Mouse (Mus musculus) adrenal gland (tissue): ENCODE data around the gene S100a6.

ENCODE experiments used
- intact Hi-C: fragments of 180-260 bp; cut with DNase I; formaldehyde crosslinking; loops from one replicate; pipeline ENCODE4 v1.15.1; 2025
- long read RNA-seq, 2 experiments: library from polyadenylated mRNA; unstranded; transcript quantifications; one replicate each; pipeline ENCODE4 v2.0.0; 2020; ENCODE audit warnings: borderline replicate concordance in 1 of 2; ENCODE audit not compliant: insufficient replicate concordance in 1 of 2

S100a6 gene
- long read RNA-seq, experiment 1, transcript S100a6-201 (3 exons, 731 nt) = major isoform, 18 of 18 reads
- long read RNA-seq, experiment 1, partial matches to known transcripts = 0 of 18 reads
- long read RNA-seq, experiment 1, other reads (novel, unspliced or antisense) = 0 of 18 reads
- long read RNA-seq, experiment 2, transcript S100a6-201 (3 exons, 731 nt) = major isoform, 24 of 25 reads
- long read RNA-seq, experiment 2, partial matches to known transcripts = 0 of 25 reads
- long read RNA-seq, experiment 2, other reads (novel, unspliced or antisense) = 1 of 25 reads

- intact Hi-C loops = no loop called here
Observed at GRCm38 (mm10) chr3:90612728-90613291, at the start of gene S100a6. TSS of gene S100a6 (plus strand) at chr3:90612882.

- intact Hi-C loops = no loop called here
Observed at GRCm38 (mm10) chr3:90574691-90575090, 38.0 kb upstream of the S100a6 start.

DNA sequence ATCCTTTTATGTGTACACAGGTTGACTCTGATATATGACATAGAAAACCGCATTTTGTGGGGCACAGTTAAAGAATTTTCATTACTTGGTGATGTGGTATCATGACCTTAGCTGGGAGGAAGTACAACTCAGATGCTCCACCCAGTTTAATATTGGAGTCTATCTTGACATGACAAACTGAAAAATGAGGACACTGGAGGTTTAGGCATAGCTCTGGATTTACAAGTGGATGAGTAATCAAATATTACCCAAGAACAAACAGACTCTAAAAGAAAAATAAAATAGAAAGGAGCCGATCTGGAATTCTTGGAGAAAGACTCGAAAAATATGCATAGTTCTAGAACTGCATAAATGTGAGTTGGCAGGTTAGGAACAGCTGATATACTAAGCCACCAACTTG, 37.4 kb upstream of the S100a6 start:
- intact Hi-C loops = no loop called here

DNA sequence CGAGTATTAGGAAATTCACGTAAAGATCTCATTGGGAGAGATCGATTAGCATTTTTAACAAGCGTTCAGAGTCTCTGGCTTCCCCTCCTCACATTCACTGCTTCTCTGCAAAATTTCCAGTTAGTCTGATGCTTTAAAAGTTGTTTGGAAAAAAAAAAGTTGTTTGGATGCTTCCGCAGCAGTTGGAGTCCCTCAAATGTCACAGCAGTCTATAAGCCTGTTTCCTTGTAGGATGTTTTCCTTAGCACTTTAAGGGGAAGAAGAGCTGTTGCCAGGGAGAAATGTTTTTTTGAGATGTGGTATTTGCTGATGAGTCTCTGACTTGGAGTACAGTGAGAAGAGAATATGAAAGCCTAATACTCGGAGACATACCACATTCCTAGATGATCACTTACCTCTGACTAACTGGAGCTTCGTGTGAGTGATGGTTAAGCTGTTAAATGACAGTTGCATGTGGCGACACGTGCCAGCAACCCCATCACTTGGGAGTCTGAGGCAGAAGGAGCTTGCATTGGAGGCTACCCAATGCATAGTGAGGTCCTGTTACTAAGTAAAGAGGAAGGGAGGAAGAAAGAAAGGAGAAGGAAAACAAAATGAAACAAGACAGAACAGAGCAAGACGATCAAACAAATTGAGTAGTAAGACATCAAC, 36.2 kb upstream of the S100a6 start:
- intact Hi-C loops = no loop called here

DNA sequence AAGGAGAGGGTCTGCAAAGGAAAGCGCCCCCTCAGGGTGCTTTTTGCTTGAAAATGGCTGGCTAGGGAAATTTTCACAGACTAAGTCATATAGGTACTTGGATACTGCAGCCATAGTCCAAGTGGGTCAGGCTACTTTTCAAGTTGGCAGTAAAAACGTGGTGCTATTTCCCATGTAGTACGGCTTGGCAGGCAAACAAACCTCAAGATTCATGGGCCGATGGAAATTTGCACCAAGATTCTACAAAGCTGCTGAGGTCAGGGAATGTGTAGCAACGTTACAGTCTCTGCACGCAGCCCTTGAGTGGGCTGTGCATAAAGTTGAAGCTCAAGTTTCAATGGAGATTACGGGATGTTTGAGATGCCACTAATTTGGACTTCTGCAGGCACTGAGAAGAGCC, 33.2 kb upstream of the S100a6 start:
- intact Hi-C loops = no loop called here

- intact Hi-C loops = loop anchor here (5.0 kb wide), 1 partner anchor 54 kb away; the partner anchor contains the start of gene S100a14
Observed at GRCm38 (mm10) chr3:90581141-90581540, 31.5 kb upstream of the S100a6 start.

GRCm38 (mm10) chr3:90582156-90582555, 30.5 kb upstream of the S100a6 start:
- intact Hi-C loops = loop anchor here (5.0 kb wide), 1 partner anchor 55 kb away; the partner anchor contains the start of gene S100a14

DNA sequence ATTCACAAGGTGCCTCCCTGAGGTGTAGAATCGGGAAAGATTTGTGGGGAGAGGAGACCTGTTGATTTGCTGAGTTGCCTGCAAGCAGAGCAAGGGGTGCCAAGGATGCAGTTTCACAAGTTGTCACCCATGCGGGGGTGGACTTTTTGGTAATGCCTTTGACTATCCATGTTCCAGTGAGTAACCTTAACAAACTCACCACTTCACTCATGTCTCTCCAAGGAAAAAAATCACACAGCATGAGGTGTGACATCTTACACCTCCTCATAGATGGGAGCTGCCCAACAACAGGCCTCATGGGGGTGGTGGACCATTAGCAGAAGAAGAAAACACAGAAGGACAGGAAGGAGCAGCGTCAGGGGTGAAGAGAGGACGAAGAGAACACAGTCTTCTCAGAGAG, 30.1 kb upstream of the S100a6 start:
- intact Hi-C loops = loop anchor here (5.0 kb wide), 1 partner anchor 55 kb away; the partner anchor contains the start of gene S100a14

- intact Hi-C loops = loop anchor here (5.0 kb wide), 1 partner anchor 57 kb away; the partner anchor contains the start of gene S100a14
Observed at GRCm38 (mm10) chr3:90583893-90584292, 28.8 kb upstream of the S100a6 start.

GRCm38 (mm10) chr3:90585595-90585994, 27.1 kb upstream of the S100a6 start:
- intact Hi-C loops = loop anchor here (1.0 kb wide), 1 partner anchor 30 kb away; no protein-coding TSS in a partner anchor

DNA sequence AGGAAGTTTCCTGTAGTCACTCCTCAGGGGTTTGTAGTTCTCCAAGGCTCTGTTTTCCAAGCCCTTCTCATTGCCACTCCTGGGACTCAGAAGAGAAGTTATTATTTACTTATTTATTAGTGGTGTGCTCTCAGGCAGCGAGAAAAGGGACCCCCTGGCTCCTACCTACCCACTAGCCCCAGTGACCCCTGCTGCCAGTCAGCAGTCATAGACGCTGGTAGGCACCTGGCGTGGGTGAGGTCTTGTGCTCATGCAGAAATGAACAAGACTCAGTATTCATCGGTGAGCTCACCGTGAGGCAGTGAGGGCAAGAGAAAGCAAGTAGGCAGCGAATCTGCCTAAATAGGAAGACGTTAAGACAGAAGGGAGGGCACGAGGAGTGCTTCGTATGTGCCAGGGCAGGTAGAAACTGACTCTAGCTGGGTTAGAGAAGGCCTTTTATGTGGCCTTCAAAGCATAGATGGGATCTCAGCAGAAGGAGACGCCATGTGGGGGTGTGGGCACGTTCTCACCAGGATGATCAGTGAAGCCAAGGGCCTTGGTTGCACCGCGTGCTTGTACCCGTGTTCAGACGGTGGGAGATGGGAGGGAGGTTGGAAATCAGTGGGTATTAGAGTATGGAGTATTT, 26.6 kb upstream of the S100a6 start:
- intact Hi-C loops = no loop called here

DNA sequence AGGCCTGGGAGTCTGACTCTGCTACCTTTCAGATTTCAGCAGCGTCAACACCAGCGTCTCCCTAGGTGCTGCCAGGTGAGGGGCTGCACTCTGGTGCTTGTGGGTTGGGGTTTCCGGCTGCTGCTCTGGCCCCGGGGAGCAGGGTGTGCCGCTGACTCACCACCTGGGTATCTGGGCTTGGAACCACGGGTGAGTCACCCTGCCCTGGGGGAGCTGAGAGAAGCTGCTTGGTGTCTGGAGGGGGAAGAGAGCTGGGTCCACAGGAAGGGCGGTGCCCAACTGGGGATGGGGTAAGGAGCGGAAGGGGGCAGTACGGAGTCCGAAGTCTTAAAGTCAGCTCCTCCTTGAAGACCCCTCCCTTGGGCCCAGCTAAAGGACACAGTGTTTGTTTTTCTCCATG, 25.8 kb upstream of the S100a6 start:
- intact Hi-C loops = no loop called here

DNA sequence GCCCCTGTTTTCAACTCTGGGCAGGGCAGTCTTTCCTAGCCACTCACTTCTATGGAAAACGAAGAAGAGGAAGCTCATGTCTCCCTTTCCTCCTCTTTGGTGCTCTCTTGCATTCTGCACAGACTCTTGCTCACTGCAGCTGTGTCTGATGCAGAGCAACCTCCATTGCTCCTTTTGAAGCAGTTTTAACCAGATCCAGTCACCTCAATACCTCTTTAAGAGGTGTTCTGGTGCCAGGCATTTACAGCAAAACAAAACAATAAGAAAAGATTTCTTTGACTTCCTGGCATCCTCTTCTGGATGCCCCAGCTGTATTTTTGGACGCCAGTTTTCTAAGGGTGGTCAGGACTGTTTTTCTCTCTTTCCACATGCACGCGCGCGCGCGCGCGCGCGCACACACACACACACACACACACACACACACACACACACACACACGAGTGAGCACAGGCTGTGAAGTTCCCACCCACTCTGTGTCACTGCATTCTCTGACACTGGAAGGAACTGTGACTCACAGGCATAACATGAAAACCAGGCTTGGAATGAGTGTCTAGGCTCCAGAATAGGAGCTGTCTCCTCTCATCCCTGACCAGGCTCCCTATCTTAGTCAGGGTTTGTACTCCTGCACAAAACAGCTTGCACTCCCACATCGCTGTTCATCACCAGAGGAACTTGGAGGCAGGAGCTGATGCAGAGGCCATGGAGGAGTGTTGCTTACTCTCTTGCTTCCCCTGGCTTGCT, 25.2 kb upstream of the S100a6 start:
- intact Hi-C loops = no loop called here

- intact Hi-C loops = no loop called here
Observed at GRCm38 (mm10) chr3:90589390-90589789, 23.3 kb upstream of the S100a6 start.

DNA sequence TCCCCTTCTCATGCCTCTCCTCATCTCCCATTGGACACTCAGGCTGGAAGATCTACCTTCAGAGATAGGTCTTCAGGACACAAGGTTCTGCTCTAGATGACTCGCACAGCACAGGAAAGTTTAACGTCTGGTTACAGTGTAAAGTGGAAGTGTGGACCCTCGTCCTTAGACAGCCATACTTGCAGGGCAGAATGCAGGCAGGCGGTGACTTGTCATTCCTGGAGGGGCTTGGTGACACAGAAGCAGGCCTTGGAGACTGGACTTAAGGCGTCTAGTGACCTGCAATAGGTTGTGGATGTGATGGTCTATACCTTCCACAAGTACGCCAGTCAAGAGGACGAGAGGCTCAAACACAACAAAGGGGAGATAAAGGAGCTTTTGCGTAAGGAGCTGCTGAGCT, 22.7 kb upstream of the S100a6 start, which contains the start of gene S100a2:
Gene S100a2 (plus strand): TSS at position 301 of the 400 bp plus-strand sequence.
- intact Hi-C loops = no loop called here

- intact Hi-C loops = no loop called here
Observed at GRCm38 (mm10) chr3:90594466-90594865, 18.2 kb upstream of the S100a6 start.

DNA sequence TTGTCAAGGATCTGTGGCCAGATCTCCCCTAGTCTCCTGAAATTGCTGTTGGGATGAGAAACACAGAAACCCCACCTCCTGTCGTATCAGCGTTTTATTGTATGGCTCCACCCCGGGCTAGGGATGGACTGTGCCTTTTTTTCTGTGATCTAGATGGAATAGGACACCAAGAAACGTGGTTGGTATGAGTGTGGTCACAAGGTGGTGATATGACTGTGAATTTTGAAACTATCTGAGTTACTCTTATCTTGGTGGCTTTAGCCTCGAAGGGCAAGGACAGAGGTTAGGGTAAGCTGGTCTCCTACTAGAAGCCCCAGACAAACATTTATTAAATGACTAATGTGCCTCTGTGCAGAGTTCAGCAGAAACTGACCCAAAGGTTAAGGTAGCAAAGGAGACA, 17.1 kb upstream of the S100a6 start:
- intact Hi-C loops = no loop called here

DNA sequence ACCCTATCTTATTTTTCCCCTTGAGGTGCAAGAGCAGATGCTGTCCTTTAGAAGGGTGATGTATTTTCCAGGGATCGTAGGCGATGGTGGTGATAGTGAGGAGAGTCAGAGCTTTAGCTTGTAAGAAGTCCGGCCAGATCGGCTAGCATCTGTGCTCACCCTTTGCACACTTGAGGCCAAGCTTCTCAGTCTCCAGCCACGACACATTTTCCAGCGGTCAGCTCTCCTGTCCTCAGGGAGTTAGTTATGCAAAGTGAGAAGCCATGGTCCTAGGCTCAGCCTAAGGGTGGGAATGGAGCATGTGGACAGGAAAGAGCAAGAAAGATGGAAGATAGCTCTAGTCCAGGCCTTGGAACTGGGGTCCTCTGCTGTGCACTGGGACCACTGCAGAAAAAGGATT, 15.9 kb upstream of the S100a6 start:
- intact Hi-C loops = no loop called here

- intact Hi-C loops = no loop called here
Observed at GRCm38 (mm10) chr3:90597736-90598135, 14.9 kb upstream of the S100a6 start.

DNA sequence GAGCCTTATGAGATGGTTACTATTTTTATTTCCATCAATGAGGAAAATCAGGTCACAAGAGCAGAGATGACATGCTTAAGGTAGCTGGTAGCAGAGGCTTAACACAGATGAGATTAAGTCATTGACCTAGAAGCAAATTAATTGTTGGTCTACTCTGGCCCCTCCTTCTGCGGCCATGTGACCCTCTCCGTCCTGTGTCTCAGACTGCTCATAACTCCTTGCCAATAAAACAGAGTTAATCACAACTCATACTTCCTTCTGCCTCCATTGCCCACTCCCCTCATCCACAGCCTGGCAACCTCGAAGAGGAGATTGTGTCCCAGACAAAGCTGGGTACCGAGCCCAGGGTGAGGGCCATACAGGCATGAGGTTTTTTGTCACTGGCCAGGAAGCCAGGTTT, 14.5 kb upstream of the S100a6 start:
- intact Hi-C loops = no loop called here

DNA sequence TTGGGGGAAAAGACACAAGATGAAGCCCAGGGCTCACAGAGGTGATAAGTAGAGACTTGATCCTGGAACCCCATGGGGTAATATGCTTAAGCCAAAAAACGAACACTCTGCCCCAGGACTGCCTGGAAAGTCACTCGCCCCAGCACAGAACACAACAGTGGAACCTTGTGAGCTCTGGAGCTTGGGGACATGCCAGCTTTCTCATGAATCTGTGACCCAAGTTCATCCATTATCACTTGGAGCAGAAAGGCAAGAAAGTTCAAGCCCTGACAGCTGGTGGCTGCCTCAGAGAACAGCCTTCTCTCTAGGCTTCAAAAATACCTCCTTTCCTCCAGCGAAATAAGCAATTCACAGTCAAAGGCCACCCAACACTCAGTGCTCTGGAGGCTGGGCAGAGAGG, 13.3 kb upstream of the S100a6 start:
- intact Hi-C loops = no loop called here
